Mouse (Mus musculus): ENCODE results near the gene Nfil3.

GRCm38 (mm10) chr13:53001511-53001935 lies 20.6 kb upstream of the Nfil3 start:
- TF ChIP-seq CTCF (IDR thresholded peaks at IDR 0.05; ENCODE audit: control insufficient read depth, insufficient read depth, insufficient read length) (no peak), USF1 (IDR thresholded peaks at IDR 0.05; ENCODE audit: low read depth) (no peak), MYOD1 (IDR thresholded peaks at IDR 0.05; ENCODE audit: control insufficient read depth, insufficient read length, low read depth) (no peak)
